Mouse (Mus musculus) telencephalon, adult 2 months (tissue): Measurements from ENCODE around the gene Celf2.

Source experiments
- DNase-seq: peaks from one replicate; pipeline ENCODE4 v3.0.0-alpha.2; 2011; ENCODE audit warnings: low read depth, low spot score

Gene Celf2

DNA sequence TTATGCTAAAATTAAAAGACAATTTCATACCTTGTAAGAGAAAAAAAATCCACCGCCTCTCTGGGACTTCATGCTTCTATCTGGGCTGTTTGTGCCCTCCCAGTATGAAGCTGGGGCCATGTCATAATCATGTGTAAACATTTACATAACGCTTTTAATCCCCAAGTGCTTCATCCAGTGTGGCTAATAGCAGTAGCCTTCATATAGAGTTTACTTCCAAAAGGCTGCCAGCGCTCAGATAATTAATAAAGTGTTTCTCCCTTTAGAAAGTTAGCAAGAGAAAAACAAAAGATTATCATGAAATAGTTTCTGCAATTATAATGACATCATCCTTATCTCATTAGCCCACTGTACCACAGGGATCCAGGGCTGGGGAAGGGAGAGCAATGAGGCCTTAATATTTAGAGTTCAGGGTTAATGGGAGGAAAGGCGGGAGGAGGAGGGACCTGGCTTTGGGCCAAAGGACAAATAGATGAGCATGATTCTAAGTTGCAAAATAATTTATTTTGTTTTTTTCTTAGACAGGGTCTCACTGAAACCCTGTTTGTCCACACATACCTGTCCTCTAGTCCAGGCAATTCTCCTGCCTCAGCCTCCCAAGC lies 425.8 kb downstream of the Celf2 start:
- no peak for DNase-seq

DNA sequence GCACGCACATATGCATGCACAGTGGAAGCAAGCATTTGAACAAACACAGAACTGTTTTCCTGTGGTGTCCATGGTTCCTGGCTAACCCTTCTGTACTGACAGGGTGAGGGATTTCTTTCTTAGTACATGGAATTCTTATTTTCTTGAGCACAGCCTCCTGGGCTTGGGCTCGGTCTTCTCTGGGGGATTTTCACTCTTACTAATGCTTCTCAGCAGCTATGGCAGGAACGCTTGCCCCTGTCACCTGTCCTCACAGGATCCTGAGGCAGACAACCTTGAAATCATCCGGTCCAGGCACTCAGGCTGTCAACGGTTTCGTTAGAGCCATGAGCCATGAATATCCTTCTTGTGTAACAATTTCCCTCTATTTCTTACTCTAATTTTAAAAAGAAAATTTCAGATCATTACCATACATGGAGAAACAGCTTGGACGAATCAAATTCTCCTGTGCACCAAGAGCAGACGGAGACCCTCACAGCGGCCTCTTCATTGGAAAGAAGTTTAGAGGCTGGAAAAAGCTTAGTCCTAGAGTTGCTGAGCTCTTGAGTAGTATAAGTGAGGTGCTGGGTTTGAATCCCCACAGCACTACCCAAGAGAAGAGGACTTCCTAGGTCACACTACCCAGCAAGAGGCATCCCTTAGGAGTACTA lies 426.9 kb downstream of the Celf2 start:
- no peak for DNase-seq

DNA sequence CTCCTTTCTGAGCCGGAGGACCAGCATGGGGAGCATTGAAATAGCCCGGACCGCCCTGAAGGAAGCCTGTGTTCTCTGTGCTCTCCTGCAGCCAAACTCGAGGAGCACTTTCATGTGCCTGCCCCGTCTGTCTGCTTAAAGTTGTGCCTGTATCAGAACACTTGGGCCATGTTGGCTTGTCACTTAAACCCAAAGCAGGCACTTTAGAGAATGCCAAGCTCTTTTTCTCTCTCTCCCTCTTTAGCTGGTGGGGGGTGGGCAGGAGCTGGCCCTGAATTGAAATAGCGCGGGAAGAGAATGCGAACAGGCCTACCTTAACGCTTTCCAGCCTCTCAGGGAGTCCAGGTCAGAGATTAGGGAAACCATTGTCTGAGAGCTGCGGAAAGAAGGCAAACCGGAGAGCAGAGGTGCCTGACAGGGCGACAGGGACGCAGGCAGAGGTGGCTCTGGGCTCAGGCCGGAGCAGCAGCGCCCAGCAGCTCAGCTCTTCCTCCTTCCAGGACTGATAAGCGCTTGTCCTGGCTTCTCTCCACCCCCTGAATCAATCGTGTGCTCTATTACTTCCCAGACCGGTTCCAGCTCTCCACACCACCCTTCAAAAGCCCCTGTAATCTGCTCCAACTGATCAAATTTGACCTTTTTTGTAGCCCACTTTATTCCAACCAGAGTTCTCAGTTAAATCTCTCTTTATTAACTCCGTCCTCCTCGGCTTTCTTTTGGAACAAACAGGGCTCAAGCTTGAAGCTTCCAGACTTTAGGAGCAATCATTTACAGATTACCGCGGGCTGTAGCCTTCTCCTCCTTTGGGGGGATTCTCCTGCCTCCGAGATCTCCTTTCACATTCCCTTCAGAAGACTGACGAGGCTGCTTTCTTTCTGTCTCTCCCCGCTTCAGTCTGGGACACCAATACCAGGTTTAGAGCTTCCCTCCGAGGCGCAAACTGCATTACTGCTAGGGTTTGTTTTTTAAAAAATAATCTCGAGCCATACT lies 428.3 kb downstream of the Celf2 start:
- no peak for DNase-seq

DNA sequence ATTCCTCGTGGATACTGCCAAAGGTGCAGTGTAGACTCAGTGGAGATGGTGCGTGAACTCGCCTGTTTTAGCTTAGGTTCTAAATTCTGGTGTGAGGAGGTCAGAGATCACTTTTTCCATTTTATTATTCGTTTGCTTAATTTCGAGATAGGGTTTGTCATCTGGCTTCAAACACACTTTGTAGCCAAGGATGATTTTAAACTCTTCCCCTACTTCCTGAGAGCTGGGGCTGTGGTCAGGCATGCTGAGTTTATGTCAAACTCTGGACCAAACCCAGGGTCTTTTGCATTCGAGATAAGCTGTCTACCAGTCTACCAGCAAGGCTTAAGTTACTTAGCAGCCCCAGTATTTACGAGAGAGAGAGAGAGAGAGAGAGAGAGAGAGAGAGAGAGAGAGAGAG lies 429.3 kb downstream of the Celf2 start:
- DNase-seq: no peak

DNA sequence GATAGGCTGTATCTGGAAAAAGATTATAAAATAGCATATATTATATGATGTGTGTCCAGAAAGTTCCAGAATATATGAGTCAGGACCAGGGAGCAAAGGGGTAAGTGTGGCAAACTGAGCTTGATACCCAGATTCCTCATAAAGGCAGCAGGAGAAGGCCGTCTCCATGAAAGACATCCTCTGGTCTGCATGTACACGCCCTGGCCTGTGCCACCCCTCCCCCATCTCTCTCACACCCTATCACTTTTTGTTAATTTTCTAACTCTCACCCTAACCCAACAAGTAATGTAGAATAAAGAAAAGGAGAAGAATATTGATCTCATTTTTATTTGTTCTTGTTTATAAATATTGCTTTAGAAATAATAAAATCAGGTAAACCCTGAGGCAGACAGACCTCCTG lies 430.0 kb downstream of the Celf2 start:
- DNase-seq: no peak

DNA sequence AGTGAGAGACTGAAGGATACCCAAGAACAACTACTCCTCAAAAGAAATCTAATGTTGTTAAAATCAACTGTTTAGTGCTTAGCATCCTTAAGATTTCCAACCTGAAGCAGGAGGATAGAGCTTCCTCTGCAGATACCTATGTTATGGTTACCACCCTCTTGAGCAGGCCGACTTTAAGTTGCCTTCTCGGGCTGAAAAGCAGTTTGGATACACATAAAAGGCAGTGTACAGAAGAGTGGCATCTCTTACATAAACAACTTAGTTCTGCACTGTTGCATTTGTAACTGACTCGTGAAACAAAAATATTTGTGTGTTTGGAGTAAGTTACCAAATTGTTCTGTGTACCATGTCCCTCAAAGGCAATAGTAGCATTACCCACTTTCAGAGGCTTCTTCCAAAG lies 435.6 kb downstream of the Celf2 start:
- no peak for DNase-seq

DNA sequence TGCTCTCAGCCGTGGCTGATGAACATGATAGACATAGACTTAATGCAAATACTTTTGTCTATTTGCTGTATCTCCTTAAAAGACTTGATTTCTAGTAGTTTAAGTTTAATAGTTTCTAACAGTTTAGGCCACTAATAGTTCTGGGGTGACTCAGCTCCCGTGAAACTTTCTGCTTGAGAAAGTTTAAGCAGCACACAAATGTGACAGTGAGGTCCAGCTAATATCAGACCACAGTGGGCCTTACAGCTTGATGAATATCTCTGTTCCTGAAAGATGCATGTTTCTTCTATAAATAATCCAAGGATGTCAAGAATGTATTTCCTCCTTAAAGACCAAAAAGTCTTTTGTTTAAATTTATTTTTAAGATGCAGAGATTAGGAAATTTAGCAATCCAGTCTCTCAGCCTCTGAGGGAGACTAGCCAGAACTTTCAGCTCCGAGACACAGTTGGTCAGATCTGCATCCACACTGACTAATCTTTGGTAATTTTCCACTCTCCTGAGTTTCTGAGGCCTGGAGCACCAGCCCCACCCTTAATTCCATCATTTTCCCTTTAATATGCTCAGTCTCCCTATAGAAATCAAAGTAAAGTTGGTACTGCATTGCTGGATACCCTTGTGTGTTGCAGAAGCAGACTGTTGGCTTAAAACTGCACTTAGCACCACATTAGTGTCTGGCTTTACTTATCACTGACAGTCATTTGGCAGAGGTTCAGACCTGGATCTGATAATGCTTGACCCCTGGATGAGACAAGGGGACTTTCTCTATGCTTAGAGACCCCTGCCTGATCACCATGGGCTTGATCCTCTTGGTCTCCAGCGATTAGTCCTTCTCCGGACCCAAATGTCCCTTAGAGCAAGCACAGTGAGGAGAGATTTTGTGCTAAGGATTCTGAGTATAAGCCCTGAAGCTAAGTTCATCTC lies 436.8 kb downstream of the Celf2 start:
- DNase-seq: no peak

DNA sequence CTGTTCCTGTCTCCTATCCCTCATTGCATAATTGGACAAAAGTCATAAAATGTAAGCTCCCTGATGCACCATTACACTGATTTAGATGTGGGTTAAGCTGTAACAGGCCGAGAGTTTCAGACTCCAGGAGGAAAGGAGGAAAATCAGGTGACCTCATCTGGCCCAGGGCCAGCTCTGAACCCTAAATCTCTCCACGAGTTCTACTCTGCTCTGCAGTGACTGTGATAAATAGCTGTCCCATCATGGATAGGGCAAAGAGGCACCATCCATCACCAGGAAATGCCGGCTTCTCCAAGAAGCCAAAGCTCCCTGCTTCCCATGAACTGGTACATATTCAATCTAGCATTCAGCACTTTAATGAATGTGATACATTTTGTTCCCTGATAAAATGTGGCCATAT lies 439.9 kb downstream of the Celf2 start:
- DNase-seq: no peak

DNA sequence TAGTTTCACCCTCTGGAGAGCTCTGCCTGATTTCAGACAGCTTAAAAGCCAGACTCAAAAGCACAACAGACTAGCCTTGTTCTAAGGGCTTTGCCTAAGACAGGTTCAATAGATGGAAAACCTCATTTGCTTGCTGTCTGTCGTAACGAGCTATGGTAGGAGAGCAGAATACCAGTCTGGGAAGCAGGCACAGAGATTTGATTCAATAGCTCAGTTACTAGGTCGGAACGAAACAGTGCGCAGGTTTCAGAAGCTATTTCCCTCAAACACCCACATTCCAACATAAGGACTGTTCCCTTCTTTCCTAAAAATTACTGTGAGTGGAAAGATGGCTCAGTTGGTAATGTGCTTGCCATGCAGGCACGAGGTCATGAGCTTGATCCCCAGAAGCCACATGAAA lies 441.1 kb downstream of the Celf2 start:
- no peak for DNase-seq

DNA sequence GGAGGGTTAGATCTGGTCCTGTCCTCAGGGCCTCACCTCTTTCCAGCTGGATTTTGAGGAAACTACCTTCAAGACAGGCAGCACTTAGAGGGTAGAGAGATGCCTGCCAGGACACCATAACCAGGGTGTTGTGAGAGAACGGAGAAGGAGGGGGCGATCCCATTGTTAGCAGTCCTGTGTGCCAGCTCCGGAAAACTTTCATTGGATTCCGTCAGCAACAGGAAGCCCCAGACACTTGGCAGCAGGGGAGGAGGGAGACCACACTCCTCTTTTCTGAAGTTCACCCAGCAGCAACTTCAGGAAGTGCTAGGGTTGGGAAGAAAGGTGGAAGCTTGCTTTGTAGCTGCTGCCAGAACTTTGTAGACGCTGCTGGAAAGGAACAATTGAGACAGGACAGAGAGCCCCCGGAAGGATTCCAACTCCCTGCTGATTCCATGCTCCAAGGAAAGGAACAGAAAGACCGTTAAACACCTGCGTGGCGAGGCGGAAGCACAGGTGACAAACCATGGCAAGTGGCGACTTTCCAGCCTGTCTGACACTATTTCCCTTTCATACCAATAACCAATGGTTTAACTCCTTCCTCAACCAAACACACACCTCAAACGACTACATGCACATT lies 445.7 kb downstream of the Celf2 start:
- DNase-seq: no peak

DNA sequence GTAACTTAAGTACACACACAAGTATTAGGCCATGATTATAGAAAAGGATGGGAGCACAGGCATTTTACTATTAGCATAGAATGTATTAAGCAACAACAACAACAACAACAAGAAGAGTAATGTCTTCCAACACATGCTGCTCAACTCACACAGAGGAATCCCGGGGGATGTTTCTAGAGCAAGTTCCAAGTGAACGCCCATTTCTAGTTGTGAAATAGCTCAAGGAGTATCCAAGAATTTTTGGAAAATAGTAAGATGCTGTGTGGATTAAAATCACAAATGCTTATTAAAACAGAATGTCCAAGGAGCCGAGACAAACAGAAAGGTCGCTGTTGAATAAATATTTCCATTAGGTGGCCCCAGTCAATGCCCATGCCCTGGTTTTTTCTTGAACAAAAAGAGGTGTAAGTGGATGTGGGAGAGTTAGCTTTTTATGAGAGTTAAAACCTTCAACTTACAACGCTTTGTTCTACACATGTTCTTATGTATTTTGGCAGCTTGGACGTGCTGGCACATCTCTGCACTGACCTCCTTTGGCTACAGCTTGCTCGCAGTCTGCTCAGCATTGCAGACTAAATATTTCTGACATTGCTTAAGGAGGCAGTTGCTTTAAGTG lies 448.8 kb downstream of the Celf2 start:
- DNase-seq: no peak

DNA sequence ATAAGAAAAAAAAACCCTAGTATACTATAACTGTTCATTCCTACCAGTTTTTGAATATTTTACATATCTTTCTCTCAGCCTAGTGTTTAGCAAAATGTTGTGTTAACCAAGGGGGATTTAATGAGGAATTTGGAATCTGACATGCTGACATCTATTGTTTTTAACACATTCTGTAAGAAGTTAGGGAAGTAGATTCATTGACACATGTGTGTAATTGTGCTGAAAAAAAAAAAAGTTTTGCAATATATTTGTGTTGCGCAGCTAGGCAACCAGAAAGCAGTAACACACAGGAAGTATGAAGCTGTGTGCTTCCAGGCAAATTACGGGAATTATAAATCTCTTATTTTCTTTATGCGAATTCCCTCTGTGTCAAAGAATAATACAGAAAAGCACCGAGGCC lies 453.0 kb downstream of the Celf2 start:
- DNase-seq: no peak

DNA sequence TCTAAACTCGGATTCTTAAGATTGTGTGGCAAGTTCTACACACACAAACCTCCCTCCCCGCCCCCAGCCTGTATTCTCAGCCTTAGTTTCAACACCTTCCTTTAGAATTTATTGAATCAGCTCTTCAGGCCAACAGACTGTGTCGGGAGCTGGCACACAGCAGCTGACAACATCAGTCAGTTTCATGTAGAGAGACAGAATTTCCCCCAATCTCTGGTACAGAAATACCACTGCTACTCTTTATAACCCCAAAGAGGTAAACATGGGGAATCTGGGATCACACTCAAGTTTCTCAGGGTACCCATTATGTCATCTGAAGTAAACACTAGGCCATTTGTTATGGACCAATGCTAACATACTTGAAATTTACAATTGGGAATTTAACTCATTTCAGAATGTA lies 453.4 kb downstream of the Celf2 start:
- no peak for DNase-seq

DNA sequence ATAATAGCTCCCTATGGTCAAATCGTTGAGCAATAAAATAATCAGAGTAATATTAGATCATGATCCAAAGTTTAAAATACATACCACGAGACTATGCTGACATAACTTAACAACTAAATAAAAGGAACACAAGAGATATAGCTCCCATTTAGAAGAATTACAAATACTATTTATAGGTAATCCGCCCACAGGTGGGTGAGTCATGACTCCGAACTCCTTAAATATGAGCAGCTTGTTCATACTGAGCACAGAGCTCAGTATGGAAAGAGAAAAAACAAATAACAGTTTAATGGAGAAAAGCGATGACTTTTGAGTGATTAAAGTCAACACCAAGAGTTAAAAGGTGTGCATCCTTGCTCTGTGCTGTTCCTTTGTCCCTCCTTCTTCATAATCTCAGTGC lies 458.3 kb downstream of the Celf2 start:
- no peak for DNase-seq

DNA sequence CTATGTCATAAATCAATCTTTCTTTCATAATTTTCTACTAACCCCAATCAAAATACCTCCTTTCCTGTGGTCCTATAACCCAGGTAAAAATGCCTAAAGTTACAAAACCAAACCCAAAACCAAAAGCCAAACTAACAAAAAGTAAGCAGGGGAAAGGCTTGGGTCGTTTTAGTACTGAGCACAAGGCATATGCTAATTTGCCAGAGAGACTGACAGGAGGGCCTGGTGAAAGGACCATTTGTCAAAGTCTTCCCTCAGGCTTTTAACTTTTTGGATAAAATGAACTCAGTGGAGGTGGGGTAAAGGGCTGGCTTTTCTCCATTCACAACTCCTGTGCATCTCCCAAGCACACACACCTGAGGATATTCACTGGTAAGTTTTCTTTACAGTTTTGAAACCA lies 463.2 kb downstream of the Celf2 start:
- no peak for DNase-seq

DNA sequence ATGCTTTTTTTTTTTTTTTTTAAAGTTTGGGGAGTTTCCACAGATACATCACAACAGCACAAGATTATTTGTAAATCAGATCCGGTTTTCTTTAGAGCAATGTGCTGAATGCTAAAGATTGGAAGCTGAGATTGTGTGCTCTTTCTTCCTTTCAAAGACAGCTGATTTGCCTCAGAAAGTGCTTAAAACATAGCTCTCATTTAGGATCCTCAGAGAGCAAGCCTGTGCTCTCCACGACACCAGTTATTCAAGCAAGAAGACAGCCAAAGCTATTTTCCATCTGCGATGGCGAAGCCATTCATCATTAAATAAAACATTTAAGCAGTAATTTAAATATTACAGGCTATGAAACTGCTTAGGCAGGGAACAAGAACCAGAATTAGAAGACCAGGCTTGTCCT lies 463.8 kb downstream of the Celf2 start:
- no peak for DNase-seq

DNA sequence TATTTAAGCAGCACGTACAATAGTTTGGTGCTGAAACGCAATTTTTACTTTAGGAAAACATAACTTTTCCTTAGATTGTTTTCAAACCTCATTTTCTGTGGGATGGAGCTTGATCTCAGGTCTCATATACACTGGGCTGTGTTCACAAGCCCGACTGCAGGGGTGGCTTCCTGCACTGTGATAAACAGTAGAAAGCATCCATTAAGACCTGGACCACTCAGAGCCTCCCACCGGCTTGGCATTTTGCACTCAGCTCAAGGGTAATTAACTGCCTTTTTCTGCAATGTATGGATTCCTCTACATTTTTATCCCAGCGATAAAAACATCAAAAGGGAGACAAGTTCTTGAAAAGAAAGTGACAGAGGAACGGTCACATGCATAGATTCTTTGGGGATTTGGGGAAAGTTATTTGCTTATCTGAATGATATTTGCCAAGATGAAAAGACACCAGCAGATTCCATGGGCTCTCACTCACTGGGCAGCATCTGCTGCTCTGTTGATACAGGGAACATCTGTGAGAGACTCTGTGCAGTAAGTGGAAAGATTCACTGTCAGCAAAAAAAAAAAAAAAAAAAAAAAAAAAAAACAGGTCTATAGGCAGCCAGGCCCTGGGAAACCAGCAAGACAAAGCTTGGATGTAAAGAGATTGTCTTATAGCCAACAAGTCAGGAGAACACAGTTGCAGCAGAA lies 465.4 kb downstream of the Celf2 start:
- no peak for DNase-seq

DNA sequence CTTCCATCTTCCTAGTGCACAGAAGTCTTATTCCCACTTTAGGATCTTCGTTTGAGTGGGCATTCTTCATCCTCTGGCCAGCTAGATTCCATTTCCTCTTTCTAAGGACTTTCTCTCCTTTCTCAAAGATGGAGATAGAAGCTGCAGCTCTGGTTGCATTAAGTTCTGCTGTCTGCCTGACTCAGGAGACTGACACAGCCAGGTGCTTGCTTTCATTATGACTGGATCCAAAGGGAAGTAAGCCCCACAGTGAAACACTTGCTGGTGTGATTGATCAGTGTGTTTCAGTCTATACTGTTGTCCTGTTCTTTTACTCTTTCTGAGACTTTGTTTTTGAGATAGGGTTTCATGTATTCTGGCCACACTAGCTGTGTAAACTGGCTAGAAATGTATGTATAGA lies 468.4 kb downstream of the Celf2 start:
- no peak for DNase-seq

DNA sequence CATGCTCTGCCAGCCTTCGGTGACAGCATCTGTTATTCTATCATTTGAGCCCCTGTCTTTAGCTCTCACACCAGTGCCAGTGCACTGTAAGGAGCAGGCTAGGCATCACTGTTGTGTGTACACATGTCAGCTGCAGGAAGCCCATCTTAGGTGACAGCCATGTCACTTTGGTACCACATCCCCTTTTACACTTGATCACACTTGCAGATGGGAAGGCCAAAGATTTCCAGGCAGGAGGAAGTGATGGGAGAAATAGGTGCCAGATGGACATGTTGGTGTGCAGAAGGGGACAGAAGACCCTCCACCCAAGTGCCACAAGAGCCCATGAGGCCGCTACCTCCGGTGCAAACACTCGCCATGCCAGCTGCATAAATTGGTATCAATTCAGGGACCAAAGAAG lies 470.4 kb downstream of the Celf2 start:
- DNase-seq: no peak

DNA sequence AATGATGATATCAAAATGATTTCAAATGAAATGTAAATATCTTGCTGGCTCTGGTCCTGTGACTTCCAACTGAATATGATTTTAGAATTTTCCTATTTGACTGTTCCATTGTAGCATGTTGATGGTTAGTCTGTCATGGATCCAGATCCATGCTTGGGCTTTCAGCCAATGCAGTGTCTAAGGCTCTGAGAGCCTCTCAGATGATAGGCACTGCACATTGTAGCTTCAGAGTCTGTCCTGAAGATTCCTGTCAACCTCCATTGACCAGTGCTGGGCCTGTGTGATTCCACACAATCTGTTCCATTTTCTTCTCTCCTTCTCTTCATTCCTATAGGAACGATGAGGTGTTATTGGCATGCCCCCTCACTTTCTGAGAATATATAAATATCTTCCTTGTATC lies 478.0 kb downstream of the Celf2 start:
- DNase-seq: no peak
